Mouse (Mus musculus): ENCODE data around the gene Elp5. TPM values are rescaled to one million over a fixed set of nuclear protein-coding genes. Genes with fewer than 3 reads are reported as not detected.

Elp5 gene
- polyA plus RNA-seq, 1 experiment from 2014 or later = 162 TPM

- H3K9ac ChIP-seq (replicated peaks; ENCODE audit: low read length) = peak overlapping the region; percentile 98
- no peaks in the 10 kb centered on the region for H3K9me3 ChIP-seq (ENCODE audit: control insufficient read depth, low read length)
- no peaks in the 10 kb centered on the region for H3K27me3 ChIP-seq (ENCODE audit: control insufficient read depth, insufficient read depth, low read length)
- peak overlapping the region; percentile 99 for H3K27ac ChIP-seq (replicated peaks; ENCODE audit: low read depth, low read length)
- H3K4me2 ChIP-seq (ENCODE audit: low read length) = peak overlapping the region; percentile 80
- H3K4me1 ChIP-seq (ENCODE audit: control insufficient read depth, insufficient read depth, low read length) = peaks cover 33% of the 10 kb centered on the region
- DNase-seq = no peak
- no peak for ATAC-seq (ENCODE audit: low FRiP score, low TSS enrichment)
- H3K4me3 ChIP-seq (replicated peaks; ENCODE audit: low read depth, low read length) = peak overlapping the region; percentile 100
- H3K36me3 ChIP-seq (ENCODE audit: control insufficient read depth, insufficient read depth, low read length) = peaks cover 40% of the 10 kb centered on the region
- WGBS = 3% methylated on average over 16 of the region's 16 CpGs
Observed at GRCm38 (mm10) chr11:69979827-69980195, 2.5 kb downstream of the Elp5 start.

GRCm38 (mm10) chr11:69976271-69976670 lies 6.0 kb downstream of the Elp5 start:
- no peak for ATAC-seq (ENCODE audit: low FRiP score, low TSS enrichment)
- Histone ChIP-seq H3K27ac (replicated peaks; ENCODE audit: low read depth, low read length) (no peak overlapping the region), H3K4me2 (ENCODE audit: low read length) (no peak overlapping the region), H3K27me3 (ENCODE audit: control insufficient read depth, insufficient read depth, low read length) (no peaks in the 10 kb centered on the region), H3K4me3 (replicated peaks; ENCODE audit: low read depth, low read length) (no peak overlapping the region), H3K9ac (replicated peaks; ENCODE audit: low read length) (no peak overlapping the region), H3K9me3 (ENCODE audit: control insufficient read depth, low read length) (no peaks in the 10 kb centered on the region), H3K36me3 (ENCODE audit: control insufficient read depth, insufficient read depth, low read length) (peaks cover 53% of the 10 kb centered on the region), H3K4me1 (ENCODE audit: control insufficient read depth, insufficient read depth, low read length) (peaks cover 11% of the 10 kb centered on the region)
- no peak for DNase-seq
- WGBS = 96% methylated on average over 4 of the region's 4 CpGs

GRCm38 (mm10) chr11:69974907-69975306 lies 7.4 kb downstream of the Elp5 start:
- 97% methylated on average over 2 of the region's 2 CpGs for WGBS
- H3K36me3 ChIP-seq (ENCODE audit: control insufficient read depth, insufficient read depth, low read length) = peaks cover 61% of the 10 kb centered on the region
- peaks cover 11% of the 10 kb centered on the region for H3K4me1 ChIP-seq (ENCODE audit: control insufficient read depth, insufficient read depth, low read length)
- DNase-seq (no peak), ATAC-seq (ENCODE audit: low FRiP score, low TSS enrichment) (no peak)
- no peak overlapping the region for H3K9ac ChIP-seq (replicated peaks; ENCODE audit: low read length)
- H3K9me3 ChIP-seq (ENCODE audit: control insufficient read depth, low read length) = no peaks in the 10 kb centered on the region
- no peak overlapping the region for H3K4me2 ChIP-seq (ENCODE audit: low read length)
- no peaks in the 10 kb centered on the region for H3K27me3 ChIP-seq (ENCODE audit: control insufficient read depth, insufficient read depth, low read length)
- no peak overlapping the region for H3K27ac ChIP-seq (replicated peaks; ENCODE audit: low read depth, low read length)
- no peak overlapping the region for H3K4me3 ChIP-seq (replicated peaks; ENCODE audit: low read depth, low read length)

- Histone ChIP-seq H3K27ac (replicated peaks; ENCODE audit: low read depth, low read length) (no peak overlapping the region), H3K9me3 (ENCODE audit: control insufficient read depth, low read length) (no peaks in the 10 kb centered on the region), H3K4me1 (ENCODE audit: control insufficient read depth, insufficient read depth, low read length) (0 out of 2 replicates have a peak, but pooled peaks cover 5% of the 10 kb centered on the region), H3K4me2 (ENCODE audit: low read length) (no peak overlapping the region), H3K4me3 (replicated peaks; ENCODE audit: low read depth, low read length) (no peak overlapping the region), H3K36me3 (ENCODE audit: control insufficient read depth, insufficient read depth, low read length) (peaks cover 57% of the 10 kb centered on the region), H3K9ac (replicated peaks; ENCODE audit: low read length) (no peak overlapping the region), H3K27me3 (ENCODE audit: control insufficient read depth, insufficient read depth, low read length) (peaks cover 26% of the 10 kb centered on the region)
- WGBS = 89% methylated on average over 3 of the region's 3 CpGs
- DNase-seq = no peak
- no peak for ATAC-seq (ENCODE audit: low FRiP score, low TSS enrichment)
Observed at GRCm38 (mm10) chr11:69970775-69971174, 11.5 kb downstream of the Elp5 start.

GRCm38 (mm10) chr11:69970222-69970621 lies 12.1 kb downstream of the Elp5 start:
- Histone ChIP-seq H3K36me3 (ENCODE audit: control insufficient read depth, insufficient read depth, low read length) (peaks cover 53% of the 10 kb centered on the region), H3K9me3 (ENCODE audit: control insufficient read depth, low read length) (no peaks in the 10 kb centered on the region), H3K4me2 (ENCODE audit: low read length) (no peak overlapping the region), H3K4me1 (ENCODE audit: control insufficient read depth, insufficient read depth, low read length) (0 out of 2 replicates have a peak, but pooled peaks cover 5% of the 10 kb centered on the region), H3K4me3 (replicated peaks; ENCODE audit: low read depth, low read length) (no peak overlapping the region), H3K27ac (replicated peaks; ENCODE audit: low read depth, low read length) (no peak overlapping the region), H3K9ac (replicated peaks; ENCODE audit: low read length) (no peak overlapping the region), H3K27me3 (ENCODE audit: control insufficient read depth, insufficient read depth, low read length) (peaks cover 31% of the 10 kb centered on the region)
- DNase-seq = no peak
- 90% methylated on average over 6 of the region's 6 CpGs for WGBS
- no peak for ATAC-seq (ENCODE audit: low FRiP score, low TSS enrichment)

GRCm38 (mm10) chr11:69968793-69969192 lies 13.5 kb downstream of the Elp5 start:
- no peak overlapping the region for H3K4me3 ChIP-seq (replicated peaks; ENCODE audit: low read depth, low read length)
- H3K4me1 ChIP-seq (ENCODE audit: control insufficient read depth, insufficient read depth, low read length) = 0 out of 2 replicates have a peak, but pooled peaks cover 5% of the 10 kb centered on the region
- peaks cover 45% of the 10 kb centered on the region for H3K27me3 ChIP-seq (ENCODE audit: control insufficient read depth, insufficient read depth, low read length)
- no peak overlapping the region for H3K9ac ChIP-seq (replicated peaks; ENCODE audit: low read length)
- WGBS = 92% methylated on average over 4 of the region's 4 CpGs
- no peak overlapping the region for H3K4me2 ChIP-seq (ENCODE audit: low read length)
- DNase-seq (no peak), ATAC-seq (ENCODE audit: low FRiP score, low TSS enrichment) (no peak)
- H3K9me3 ChIP-seq (ENCODE audit: control insufficient read depth, low read length) = no peaks in the 10 kb centered on the region
- H3K27ac ChIP-seq (replicated peaks; ENCODE audit: low read depth, low read length) = no peak overlapping the region
- peaks cover 39% of the 10 kb centered on the region for H3K36me3 ChIP-seq (ENCODE audit: control insufficient read depth, insufficient read depth, low read length)

- H3K9ac ChIP-seq (replicated peaks; ENCODE audit: low read length) = no peak overlapping the region
- peak; percentile 25 for DNase-seq
- no peak overlapping the region for H3K27ac ChIP-seq (replicated peaks; ENCODE audit: low read depth, low read length)
- ATAC-seq (ENCODE audit: low FRiP score, low TSS enrichment) = no peak
- WGBS = 37% methylated on average over 17 of the region's 17 CpGs
- H3K27me3 ChIP-seq (ENCODE audit: control insufficient read depth, insufficient read depth, low read length) = peaks cover 55% of the 10 kb centered on the region
- peak overlapping the region; percentile 40 for H3K4me2 ChIP-seq (ENCODE audit: low read length)
- H3K9me3 ChIP-seq (ENCODE audit: control insufficient read depth, low read length) = no peaks in the 10 kb centered on the region
- 0 out of 2 replicates have a peak, but pooled peaks cover 5% of the 10 kb centered on the region for H3K4me1 ChIP-seq (ENCODE audit: control insufficient read depth, insufficient read depth, low read length)
- H3K36me3 ChIP-seq (ENCODE audit: control insufficient read depth, insufficient read depth, low read length) = peaks cover 24% of the 10 kb centered on the region
- peak overlapping the region; percentile 18 for H3K4me3 ChIP-seq (replicated peaks; ENCODE audit: low read depth, low read length)
Observed at GRCm38 (mm10) chr11:69966860-69967517, 15.3 kb downstream of the Elp5 start.

- Histone ChIP-seq H3K4me1 (ENCODE audit: control insufficient read depth, insufficient read depth, low read length) (0 out of 2 replicates have a peak, but pooled peaks cover 5% of the 10 kb centered on the region), H3K27ac (replicated peaks; ENCODE audit: low read depth, low read length) (no peak overlapping the region), H3K4me2 (ENCODE audit: low read length) (peak overlapping the region; percentile 40), H3K4me3 (replicated peaks; ENCODE audit: low read depth, low read length) (peak overlapping the region; percentile 18), H3K36me3 (ENCODE audit: control insufficient read depth, insufficient read depth, low read length) (peaks cover 21% of the 10 kb centered on the region), H3K27me3 (ENCODE audit: control insufficient read depth, insufficient read depth, low read length) (peaks cover 55% of the 10 kb centered on the region), H3K9me3 (ENCODE audit: control insufficient read depth, low read length) (no peaks in the 10 kb centered on the region), H3K9ac (replicated peaks; ENCODE audit: low read length) (0 out of 2 replicates have a peak overlapping the region, but pooled peaks have one; percentile 9)
- WGBS = 1% methylated on average over 58 of the region's 59 CpGs
- DNase-seq = no peak
- ATAC-seq (ENCODE audit: low FRiP score, low TSS enrichment) = no peak
Observed at GRCm38 (mm10) chr11:69966006-69966859, 16.1 kb downstream of the Elp5 start.
